ENCODE assay signal across 13 mouse cellular contexts in genomic region chr2:169673786-169674185, GRCm38 (mm10). TPM values are rescaled to one million over a fixed set of nuclear protein-coding genes. Genes with fewer than 3 reads are reported as not detected.
DNase-seq lines count a peak whose midpoint lies in the region; ATAC-seq and TF ChIP-seq lines count a peak whose summit lies in the region.
"Had no signal": no experiment of that assay in that cellular context is flagged by ENCODE, and none has a peak within 500 bp of the region (broad histone marks: within the 10 kb centered on the region; RNA-seq: fewer than 3 reads in every experiment).

No protein-coding gene starts in this region.

- H3K27me3 ChIP-seq in heart, embryonic 13.5 days (replicated peaks) = no peaks in the 10 kb centered on the region
- no peaks in the 10 kb centered on the region for H3K27me3 ChIP-seq in kidney, embryonic 15.5 days
- no peaks in the 10 kb centered on the region for H3K27me3 ChIP-seq in midbrain, postnatal 0 days (ENCODE audit: insufficient read depth, low read length)
- no peaks in the 10 kb centered on the region for H3K27me3 ChIP-seq in midbrain, embryonic 10.5 days (ENCODE audit: low read depth, poor library complexity, severe bottlenecking)
- H3K27me3 ChIP-seq: embryonic facial prominence, embryonic 12.5 days had no signal

- no peak for ATAC-seq in heart, embryonic 13.5 days (ENCODE audit: extremely low read depth, insufficient number of reproducible peaks, low FRiP score, low TSS enrichment)
- no peak for ATAC-seq in kidney, embryonic 15.5 days (replicated peaks; ENCODE audit: low FRiP score)
- no peak for ATAC-seq in midbrain, postnatal 0 days (ENCODE audit: low FRiP score)
- ATAC-seq: forebrain, postnatal 0 days had no signal

- H3K9ac ChIP-seq in heart, embryonic 13.5 days = no peak overlapping the region
- no peak overlapping the region for H3K9ac ChIP-seq in kidney, embryonic 15.5 days
- no peak overlapping the region for H3K9ac ChIP-seq in midbrain, postnatal 0 days (replicated peaks; ENCODE audit: low read length, poor library complexity, severe bottlenecking)
- H3K9ac ChIP-seq: embryonic facial prominence, embryonic 12.5 days; forebrain, postnatal 0 days had no signal

- peak overlapping the region; percentile 48 for H3K27ac ChIP-seq in heart, embryonic 13.5 days (replicated peaks)
- peak overlapping the region; percentile 24; the same call in 1 of the 2 replicates for H3K27ac ChIP-seq in kidney, embryonic 15.5 days
- no peak overlapping the region for H3K27ac ChIP-seq in midbrain, postnatal 0 days (ENCODE audit: low read depth, low read length)
- no peak overlapping the region for H3K27ac ChIP-seq in midbrain, embryonic 10.5 days (replicated peaks)
- H3K27ac ChIP-seq: embryonic facial prominence, embryonic 12.5 days had no signal

- intact Hi-C loops in heart, postnatal 25 days (cut with DNase I) = no loop called here

- H3K36me3 ChIP-seq in heart, embryonic 13.5 days = no peaks in the 10 kb centered on the region
- no peaks in the 10 kb centered on the region for H3K36me3 ChIP-seq in kidney, embryonic 15.5 days
- H3K36me3 ChIP-seq in midbrain, postnatal 0 days (ENCODE audit: insufficient read depth, low read length) = no peaks in the 10 kb centered on the region
- no peaks in the 10 kb centered on the region for H3K36me3 ChIP-seq in midbrain, embryonic 10.5 days
- H3K36me3 ChIP-seq: embryonic facial prominence, embryonic 12.5 days had no signal

- TF ChIP-seq CTCF in midbrain, postnatal 0 days (IDR thresholded peaks at IDR 0.05) = peak; percentile 20; the same call in 1 of the 2 replicates

- H3K4me1 ChIP-seq in heart, embryonic 13.5 days = peaks cover 32% of the 10 kb centered on the region
- peaks cover 13% of the 10 kb centered on the region for H3K4me1 ChIP-seq in kidney, embryonic 15.5 days
- no peaks in the 10 kb centered on the region for H3K4me1 ChIP-seq in midbrain, postnatal 0 days (ENCODE audit: insufficient read depth, low read length)
- peaks cover 16% of the 10 kb centered on the region; the same call in 1 of the 2 replicates for H3K4me1 ChIP-seq in midbrain, embryonic 10.5 days
- H3K4me1 ChIP-seq: embryonic facial prominence, embryonic 12.5 days had no signal

- H3K4me3 ChIP-seq in heart, embryonic 13.5 days = no peak overlapping the region
- no peak overlapping the region for H3K4me3 ChIP-seq in kidney, embryonic 15.5 days (replicated peaks)
- no peak overlapping the region for H3K4me3 ChIP-seq in midbrain, postnatal 0 days (ENCODE audit: low read depth, low read length)
- H3K4me3 ChIP-seq in midbrain, embryonic 10.5 days = no peak overlapping the region
- H3K4me3 ChIP-seq: embryonic facial prominence, embryonic 12.5 days had no signal

- H3K9me3 ChIP-seq in heart, embryonic 13.5 days = no peaks in the 10 kb centered on the region
- no peaks in the 10 kb centered on the region for H3K9me3 ChIP-seq in kidney, embryonic 15.5 days (replicated peaks)
- H3K9me3 ChIP-seq in midbrain, postnatal 0 days (ENCODE audit: low read length) = no peaks in the 10 kb centered on the region
- no peaks in the 10 kb centered on the region for H3K9me3 ChIP-seq in midbrain, embryonic 10.5 days (replicated peaks)
- H3K9me3 ChIP-seq: embryonic facial prominence, embryonic 12.5 days had no signal

- WGBS in heart, embryonic 13.5 days = 76% methylated on average over 6 of the region's 6 CpGs
- WGBS in kidney, embryonic 15.5 days = 76% methylated on average over 6 of the region's 6 CpGs
- 78% methylated on average over 6 of the region's 6 CpGs for WGBS in midbrain, postnatal 0 days
- 81% methylated on average over 6 of the region's 6 CpGs for WGBS in midbrain, embryonic 10.5 days

- no peak overlapping the region for H3K4me2 ChIP-seq in heart, embryonic 13.5 days
- no peak overlapping the region for H3K4me2 ChIP-seq in kidney, embryonic 15.5 days
- H3K4me2 ChIP-seq in midbrain, postnatal 0 days (ENCODE audit: low read depth, low read length, poor library complexity, severe bottlenecking) = no peak overlapping the region
- H3K4me2 ChIP-seq: embryonic facial prominence, embryonic 12.5 days had no signal

- no peak for DNase-seq in heart, postnatal 25 days (ENCODE audit: low spot score)
- DNase-seq in kidney, adult 11 months = no peak
- peak; percentile 33 for DNase-seq in midbrain, postnatal 0 days (ENCODE audit: low spot score)
- DNase-seq in midbrain, embryonic 10.5 days (ENCODE audit: low spot score) = no peak
- DNase-seq in kidney, postnatal 14 days = peak; percentile 19
- DNase-seq in right cerebral cortex, postnatal 4 days = no peak
- DNase-seq: forebrain, postnatal 0 days; midbrain, embryonic 14.5 days had no signal

RNA-seq across cellular contexts. Expression of gene Tshz2, which starts 41.0 kb away (rescaled TPM):
- polyA plus RNA-seq in heart, embryonic 13.5 days (2015; fragmentation: Nextera tagmentation; extraction: Ambion mirVana) = 4.0 and 4.1 TPM in 2 replicates
- 10 to 100 TPM; 12.8 to 14.4 TPM for total RNA-seq in heart, postnatal 25 days (2021)
- 14.5 and 17.8 TPM in 2 replicates for polyA plus RNA-seq in kidney, embryonic 15.5 days (2015; fragmentation: Nextera tagmentation; extraction: Ambion mirVana)
- total RNA-seq in midbrain, postnatal 0 days (2014; rRNA removed) = 37.2 and 40.8 TPM in 2 replicates
- polyA plus RNA-seq in midbrain, postnatal 0 days (2015; fragmentation: Nextera tagmentation; extraction: Ambion mirVana) = 19.6 and 26.4 TPM in 2 replicates
- 1.2 and 1.7 TPM in 2 replicates for polyA plus RNA-seq in midbrain, embryonic 10.5 days (2016; fragmentation: Nextera tagmentation; extraction: Ambion mirVana)
- total RNA-seq: common myeloid progenitor, adult 5-6 weeks had no signal
- polyA plus RNA-seq: C2C12 had no signal

Comparison
In these comparisons a context has a peak if more than half of its experiments do, and no peak if none do; other contexts are left out.
1. DNase-seq: peak in midbrain, postnatal 0 days (single experiment) and kidney, postnatal 14 days (single experiment); none in heart, postnatal 25 days (single experiment), kidney, adult 11 months (single experiment), midbrain, embryonic 10.5 days (single experiment) and right cerebral cortex, postnatal 4 days (single experiment).
2. H3K27ac ChIP-seq: peak in heart, embryonic 13.5 days (single experiment) and kidney, embryonic 15.5 days (single experiment); none in midbrain, postnatal 0 days (single experiment) and midbrain, embryonic 10.5 days (single experiment).